Mouse (Mus musculus) spleen, adult 12 weeks (tissue): ENCODE measurements around the gene Ttc24.

Source experiments
- DNase-seq: peaks from one replicate; pipeline ENCODE4 v3.0.0; 2022; ENCODE audit warnings: low spot score

Gene Ttc24

GRCm38 (mm10) chr3:88078204-88078603 lies at the start of gene Ttc24:
Gene Ttc24 (minus strand): TSS chr3:88078304.
- DNase-seq: no peak

GRCm38 (mm10) chr3:88127636-88128035 lies 49.5 kb upstream of the Ttc24 start:
- no peak for DNase-seq

- no peak for DNase-seq
Observed at GRCm38 (mm10) chr3:88126181-88126580, 48.1 kb upstream of the Ttc24 start.

- no peak for DNase-seq
Observed at GRCm38 (mm10) chr3:88125195-88125594, 47.1 kb upstream of the Ttc24 start.

GRCm38 (mm10) chr3:88121164-88122131 lies 43.3 kb upstream of the Ttc24 start:
- no peak for DNase-seq

GRCm38 (mm10) chr3:88120117-88120651 lies 42.1 kb upstream of the Ttc24 start:
- no peak for DNase-seq

- DNase-seq: no peak
Observed at GRCm38 (mm10) chr3:88114396-88114795, 36.3 kb upstream of the Ttc24 start.

- no peak for DNase-seq
Observed at GRCm38 (mm10) chr3:88109126-88109525, 31.0 kb upstream of the Ttc24 start.

GRCm38 (mm10) chr3:88106126-88106525 lies 28.0 kb upstream of the Ttc24 start:
- no peak for DNase-seq

GRCm38 (mm10) chr3:88102611-88103010 lies 24.5 kb upstream of the Ttc24 start:
- no peak for DNase-seq

GRCm38 (mm10) chr3:88102196-88102595 lies 24.1 kb upstream of the Ttc24 start:
- DNase-seq: no peak

GRCm38 (mm10) chr3:88101736-88102135 lies 23.6 kb upstream of the Ttc24 start:
- DNase-seq: no peak

GRCm38 (mm10) chr3:88100251-88100650 lies 22.1 kb upstream of the Ttc24 start:
- DNase-seq: no peak

- no peak for DNase-seq
Observed at GRCm38 (mm10) chr3:88097666-88098065, 19.6 kb upstream of the Ttc24 start.

- no peak for DNase-seq
Observed at GRCm38 (mm10) chr3:88094126-88094525, 16.0 kb upstream of the Ttc24 start.

- DNase-seq: no peak
Observed at GRCm38 (mm10) chr3:88090616-88091015, 12.5 kb upstream of the Ttc24 start.

GRCm38 (mm10) chr3:88090106-88090505 lies 12.0 kb upstream of the Ttc24 start:
- DNase-seq: no peak

- DNase-seq: no peak
Observed at GRCm38 (mm10) chr3:88087688-88088087, 9.6 kb upstream of the Ttc24 start.

- DNase-seq: no peak
Observed at GRCm38 (mm10) chr3:88085459-88085858, 7.4 kb upstream of the Ttc24 start.

GRCm38 (mm10) chr3:88084001-88084400 lies 5.9 kb upstream of the Ttc24 start:
- no peak for DNase-seq

GRCm38 (mm10) chr3:88082663-88083062 lies 4.6 kb upstream of the Ttc24 start:
- peak; percentile 25 for DNase-seq

GRCm38 (mm10) chr3:88082224-88082618 lies 4.1 kb upstream of the Ttc24 start:
- DNase-seq: no peak
